Mouse (Mus musculus) stomach, embryonic 15.5 days (tissue): ENCODE data around the gene Camkk2. TPM values are rescaled to one million over a fixed set of nuclear protein-coding genes. Genes with fewer than 3 reads are reported as not detected.

Source experiments
- ATAC-seq: fragments of 200-750 bp; cut with Nextera tagmentation; 2 replicates; pipeline ENCODE4 v1.8.0; 2017; ENCODE audit warnings: low read depth, moderate number of reproducible peaks, moderate TSS enrichment; ENCODE audit not compliant: insufficient read depth, low FRiP score
- H3K27ac ChIP-seq: fragments of 300-500 bp; sonication (generic); 2 replicates; pipeline ENCODE4 v1.5.1; 2015; ENCODE audit warnings: mild to moderate bottlenecking, inconsistent platforms
- H3K27me3 ChIP-seq: fragments of 300-500 bp; sonication (generic); replicated peaks from 2 replicates; pipeline ENCODE4 v1.6.1; 2015; ENCODE audit warnings: inconsistent platforms
- H3K36me3 ChIP-seq: fragments of 300-500 bp; sonication (generic); 2 replicates; pipeline ENCODE4 v1.6.1; 2015; ENCODE audit warnings: inconsistent platforms
- H3K4me1 ChIP-seq: fragments of 300-500 bp; sonication (generic); 2 replicates; pipeline ENCODE4 v1.6.1; 2015; ENCODE audit warnings: inconsistent platforms
- H3K4me2 ChIP-seq: fragments of 300-500 bp; sonication (generic); 2 replicates; pipeline ENCODE4 v1.6.1; 2015; ENCODE audit warnings: mild to moderate bottlenecking, inconsistent platforms
- H3K4me3 ChIP-seq: fragments of 300-500 bp; sonication (generic); replicated peaks from 2 replicates; pipeline ENCODE4 v1.5.1; 2015; ENCODE audit warnings: inconsistent platforms
- H3K9ac ChIP-seq: fragments of 300-500 bp; sonication (generic); 2 replicates; pipeline ENCODE4 v1.6.1; 2015; ENCODE audit warnings: inconsistent platforms
- H3K9me3 ChIP-seq: fragments of 300-500 bp; sonication (generic); 2 replicates; pipeline ENCODE4 v1.6.1; 2016; ENCODE audit warnings: inconsistent platforms
- WGBS: fragments of 180-500 bp; shearing (Covaris S2); methylation state at CpG from one replicate; pipeline ENCODE4 v1.1.7; 2015; 5-methylcytosine and 5-hydroxymethylcytosine counted together
- polyA plus RNA-seq: library from polyadenylated mRNA; unstranded; fragments of >200 nt; fragmentation: Nextera tagmentation; extraction: Ambion mirVana; gene quantifications from 2 replicates; pipeline ENCODE4 v1.2.1, GENCODE M21; 2015

Gene Camkk2
- polyA plus RNA-seq, 1 experiment from 2014 or later: 25.2 TPM

GRCm38 (mm10) chr5:122763271-122764031, 15.8 kb downstream of the Camkk2 start:
- Histone ChIP-seq H3K9me3 (no peaks in the 10 kb centered on the region), H3K27ac (no peak overlapping the region), H3K4me1 (peaks cover 15% of the 10 kb centered on the region), H3K4me2 (no peak overlapping the region), H3K27me3 (no peaks in the 10 kb centered on the region), H3K9ac (no peak overlapping the region), H3K36me3 (0 out of 2 replicates have a peak, but pooled peaks cover 3% of the 10 kb centered on the region), H3K4me3 (no peak overlapping the region)
- WGBS: 69% methylated on average over 29 of the region's 29 CpGs
- ATAC-seq: no peak

GRCm38 (mm10) chr5:122756680-122757079, 22.5 kb downstream of the Camkk2 start:
- no peak for ATAC-seq
- Histone ChIP-seq H3K4me1 (no peaks in the 10 kb centered on the region), H3K36me3 (peaks cover 7% of the 10 kb centered on the region; the same call in 1 of the 2 replicates), H3K9ac (no peak overlapping the region), H3K4me2 (no peak overlapping the region), H3K9me3 (no peaks in the 10 kb centered on the region), H3K27ac (no peak overlapping the region), H3K27me3 (no peaks in the 10 kb centered on the region), H3K4me3 (no peak overlapping the region)
- WGBS: 85% methylated on average over 7 of the region's 7 CpGs

- Histone ChIP-seq H3K4me2 (no peak overlapping the region), H3K36me3 (peaks cover 7% of the 10 kb centered on the region; the same call in 1 of the 2 replicates), H3K4me1 (no peaks in the 10 kb centered on the region), H3K9ac (no peak overlapping the region), H3K9me3 (no peaks in the 10 kb centered on the region), H3K4me3 (no peak overlapping the region), H3K27me3 (no peaks in the 10 kb centered on the region), H3K27ac (no peak overlapping the region)
- WGBS: 72% methylated on average over 6 of the region's 6 CpGs
- no peak for ATAC-seq
These were observed 23.1 kb downstream of the Camkk2 start for GRCm38 (mm10) chr5:122756144-122756543.

- Histone ChIP-seq H3K36me3 (peaks cover 7% of the 10 kb centered on the region; the same call in 1 of the 2 replicates), H3K27me3 (no peaks in the 10 kb centered on the region), H3K4me3 (no peak overlapping the region), H3K9ac (no peak overlapping the region), H3K9me3 (no peaks in the 10 kb centered on the region), H3K4me2 (no peak overlapping the region), H3K4me1 (no peaks in the 10 kb centered on the region), H3K27ac (no peak overlapping the region)
- no peak for ATAC-seq
- 96% methylated on average over 4 of the region's 4 CpGs for WGBS
These were observed 23.6 kb downstream of the Camkk2 start for GRCm38 (mm10) chr5:122755620-122756019.

DNA sequence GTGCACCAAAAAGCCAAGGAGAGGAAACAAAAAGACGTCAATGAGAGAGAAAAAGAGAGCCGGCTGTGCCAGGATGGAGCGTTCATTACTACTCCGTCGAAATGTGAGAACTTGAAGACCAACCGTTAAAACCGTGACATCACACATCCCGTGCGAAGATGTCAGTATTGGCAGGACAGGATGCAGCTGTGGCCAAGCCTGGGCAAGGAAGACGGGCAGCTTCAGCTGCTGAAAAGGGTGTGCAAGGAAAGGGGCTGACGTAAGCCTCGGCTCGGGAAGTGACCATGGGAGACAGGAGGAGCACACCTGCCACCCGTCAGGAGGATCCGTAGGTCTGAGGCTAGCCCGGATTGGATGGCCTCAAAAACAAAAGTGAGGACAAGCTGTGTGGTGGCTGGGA, 24.7 kb downstream of the Camkk2 start:
- H3K4me3 ChIP-seq: no peak overlapping the region
- no peak for ATAC-seq
- no peak overlapping the region for H3K4me2 ChIP-seq
- no peaks in the 10 kb centered on the region for H3K9me3 ChIP-seq
- peaks cover 7% of the 10 kb centered on the region; the same call in 1 of the 2 replicates for H3K36me3 ChIP-seq
- no peak overlapping the region for H3K9ac ChIP-seq
- no peak overlapping the region for H3K27ac ChIP-seq
- no peaks in the 10 kb centered on the region for H3K4me1 ChIP-seq
- 78% methylated on average over 16 of the region's 16 CpGs for WGBS
- H3K27me3 ChIP-seq: no peaks in the 10 kb centered on the region

DNA sequence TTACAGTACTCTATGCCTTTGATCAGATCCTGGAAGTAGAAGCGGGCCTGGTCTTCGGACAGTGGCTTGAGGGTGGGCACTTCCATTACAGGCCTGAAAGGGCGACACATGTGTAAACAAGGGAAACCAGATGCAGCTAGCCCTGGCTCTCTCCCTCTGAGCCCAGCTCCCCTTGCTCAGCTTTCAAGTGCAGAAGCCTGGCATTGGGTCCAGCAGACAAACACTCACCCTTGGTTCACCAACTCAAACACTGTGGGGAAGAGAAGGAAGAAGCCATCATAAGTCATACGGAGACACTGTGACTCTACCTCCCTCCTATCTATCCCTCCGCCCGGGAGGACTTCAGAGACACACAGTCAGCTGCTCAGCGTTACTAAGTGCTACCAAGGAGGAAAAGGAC, 31.3 kb downstream of the Camkk2 start:
- no peak overlapping the region for H3K4me3 ChIP-seq
- WGBS: 71% methylated on average over 7 of the region's 7 CpGs
- no peak for ATAC-seq
- no peaks in the 10 kb centered on the region for H3K9me3 ChIP-seq
- H3K27ac ChIP-seq: no peak overlapping the region
- no peaks in the 10 kb centered on the region for H3K27me3 ChIP-seq
- H3K9ac ChIP-seq: no peak overlapping the region
- H3K4me2 ChIP-seq: no peak overlapping the region
- peaks cover 9% of the 10 kb centered on the region; the same call in 1 of the 2 replicates for H3K36me3 ChIP-seq
- H3K4me1 ChIP-seq: no peaks in the 10 kb centered on the region

DNA sequence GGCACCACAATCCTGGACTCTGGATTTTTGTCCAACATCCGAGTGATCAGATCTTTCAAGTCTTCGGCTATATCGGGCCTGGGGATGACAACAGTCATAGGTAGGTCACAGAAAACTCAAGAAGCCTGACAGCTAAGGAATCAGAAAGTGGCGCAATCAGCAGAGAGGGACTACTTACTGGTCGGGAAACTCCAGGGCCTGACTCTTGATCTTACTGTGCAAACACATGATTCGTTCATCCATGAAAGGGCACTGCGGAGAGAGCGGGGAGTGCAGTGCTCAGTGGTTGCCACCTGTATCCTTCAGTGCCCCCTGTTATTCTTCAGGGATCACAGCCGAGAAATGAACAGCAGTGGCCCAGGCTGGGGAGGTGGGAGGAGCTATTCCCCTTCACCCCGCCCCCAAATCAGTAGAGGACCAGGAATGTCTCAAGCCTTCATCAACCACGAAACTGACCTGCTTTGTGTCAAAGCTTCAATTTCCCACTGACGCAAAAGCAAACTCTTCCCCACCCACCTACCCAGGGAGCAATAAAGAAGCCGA, 35.3 kb downstream of the Camkk2 start:
- Histone ChIP-seq H3K27ac (no peak overlapping the region), H3K4me1 (no peaks in the 10 kb centered on the region), H3K9ac (no peak overlapping the region), H3K4me2 (no peak overlapping the region), H3K36me3 (peaks cover 13% of the 10 kb centered on the region; the same call in 1 of the 2 replicates), H3K4me3 (no peak overlapping the region), H3K27me3 (no peaks in the 10 kb centered on the region), H3K9me3 (no peaks in the 10 kb centered on the region)
- WGBS: 79% methylated on average over 13 of the region's 13 CpGs
- no peak for ATAC-seq

DNA sequence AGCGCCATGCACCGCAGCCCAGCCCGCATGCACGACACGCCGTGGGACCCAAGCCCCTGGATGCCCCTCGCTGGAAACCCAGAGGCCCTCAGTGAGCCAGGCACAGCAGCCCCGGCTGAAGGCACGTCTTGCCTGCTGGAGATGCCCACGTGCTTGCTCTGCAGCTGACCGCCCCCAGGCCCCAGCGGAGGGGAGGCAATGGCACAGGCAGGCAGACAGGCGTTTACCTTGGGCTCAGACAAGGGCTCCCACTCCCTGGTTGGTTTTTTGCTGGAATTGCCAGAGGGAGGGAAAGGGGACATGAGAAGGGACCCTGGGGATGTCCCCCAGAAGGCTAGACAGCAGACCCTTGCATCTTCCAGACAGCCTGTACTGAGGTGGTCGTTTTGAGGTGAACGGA, 42.4 kb downstream of the Camkk2 start:
- Histone ChIP-seq H3K9ac (no peak overlapping the region), H3K9me3 (no peaks in the 10 kb centered on the region), H3K4me1 (peaks cover 12% of the 10 kb centered on the region; the same call in 1 of the 2 replicates), H3K27ac (no peak overlapping the region), H3K4me2 (no peak overlapping the region), H3K36me3 (no peaks in the 10 kb centered on the region), H3K27me3 (no peaks in the 10 kb centered on the region), H3K4me3 (no peak overlapping the region)
- no peak for ATAC-seq
- WGBS: 87% methylated on average over 15 of the region's 15 CpGs

- no peaks in the 10 kb centered on the region for H3K36me3 ChIP-seq
- H3K9me3 ChIP-seq: no peaks in the 10 kb centered on the region
- no peak for ATAC-seq
- WGBS: 85% methylated on average over 7 of the region's 7 CpGs
- no peaks in the 10 kb centered on the region for H3K27me3 ChIP-seq
- H3K27ac ChIP-seq: no peak overlapping the region
- no peak overlapping the region for H3K9ac ChIP-seq
- H3K4me1 ChIP-seq: peaks cover 17% of the 10 kb centered on the region
- H3K4me2 ChIP-seq: no peak overlapping the region
- no peak overlapping the region for H3K4me3 ChIP-seq
These were observed 43.4 kb downstream of the Camkk2 start for GRCm38 (mm10) chr5:122735853-122736252.

DNA sequence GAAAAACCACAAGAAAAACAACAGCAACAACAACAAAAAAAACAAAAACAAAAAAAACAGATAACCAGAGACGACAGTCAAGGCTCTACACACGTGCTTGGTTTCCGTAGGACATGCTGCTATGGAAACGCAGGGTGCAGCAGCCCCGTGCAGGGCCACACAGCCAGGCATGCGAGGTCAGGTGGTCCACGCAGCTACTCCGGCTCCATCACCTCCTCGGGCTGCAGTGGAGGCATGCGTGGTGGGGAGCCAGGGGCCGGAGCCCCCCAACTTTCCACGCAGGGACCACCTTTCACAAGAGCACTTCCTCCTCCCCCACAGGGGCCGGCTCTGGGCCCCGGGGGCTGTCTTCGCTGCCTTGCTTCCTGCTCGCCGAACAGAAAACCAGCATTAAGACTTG, 45.3 kb downstream of the Camkk2 start:
- H3K36me3 ChIP-seq: no peaks in the 10 kb centered on the region

GRCm38 (mm10) chr5:122731991-122732673, 47.1 kb downstream of the Camkk2 start:
- Histone ChIP-seq H3K36me3 (no peaks in the 10 kb centered on the region), H3K27me3 (no peaks in the 10 kb centered on the region), H3K9ac (no peak overlapping the region), H3K9me3 (no peaks in the 10 kb centered on the region), H3K27ac (peak overlapping the region; percentile 78), H3K4me3 (no peak overlapping the region), H3K4me2 (peak overlapping the region; percentile 22; the same call in 1 of the 2 replicates), H3K4me1 (peaks cover 17% of the 10 kb centered on the region)
- peak; percentile 24; the same call in 1 of the 2 replicates for ATAC-seq
- 17% methylated on average over 15 of the region's 15 CpGs for WGBS

More for the DNA sequence above, 45.3 kb downstream of the Camkk2 start:
- Histone ChIP-seq H3K27me3 (no peaks in the 10 kb centered on the region), H3K9me3 (no peaks in the 10 kb centered on the region), H3K9ac (no peak overlapping the region; the same call in 1 of the 2 replicates), H3K27ac (no peak overlapping the region), H3K4me3 (no peak overlapping the region), H3K4me2 (no peak overlapping the region), H3K4me1 (peaks cover 17% of the 10 kb centered on the region)
- 57% methylated on average over 17 of the region's 17 CpGs for WGBS
- no peak for ATAC-seq

GRCm38 (mm10) chr5:122731321-122731720, 47.9 kb downstream of the Camkk2 start:
- Histone ChIP-seq H3K36me3 (no peaks in the 10 kb centered on the region), H3K9ac (no peak overlapping the region), H3K4me2 (no peak overlapping the region), H3K4me3 (no peak overlapping the region), H3K9me3 (no peaks in the 10 kb centered on the region), H3K27ac (peak overlapping the region; percentile 78), H3K4me1 (peaks cover 17% of the 10 kb centered on the region), H3K27me3 (no peaks in the 10 kb centered on the region)
- WGBS: 68% methylated on average over 8 of the region's 8 CpGs
- no peak for ATAC-seq
